Mouse (Mus musculus): ENCODE data around the gene 1110008L16Rik. TPM values are rescaled to one million over a fixed set of nuclear protein-coding genes. Genes with fewer than 3 reads are reported as not detected.

The 1110008L16Rik gene
- polyA plus RNA-seq, 1 experiment from 2014 or later, result 15.0 TPM

GRCm38 (mm10) chr12:55420220-55420619 lies 120.8 kb downstream of the 1110008L16Rik start:
- ATAC-seq (replicated peaks; ENCODE audit: low FRiP score, low read depth), result no peak

GRCm38 (mm10) chr12:55422057-55422456 lies 122.7 kb downstream of the 1110008L16Rik start:
- Histone ChIP-seq H3K4me3 (replicated peaks; ENCODE audit: low read depth, low read length) (no peak overlapping the region), H3K4me1 (replicated peaks; ENCODE audit: insufficient read depth, low read length) (no peaks in the 10 kb centered on the region), H3K36me3 (ENCODE audit: insufficient read depth, low read length) (peaks cover 21% of the 10 kb centered on the region; the same call in 1 of the 2 replicates), H3K9me3 (replicated peaks; ENCODE audit: low read length) (no peaks in the 10 kb centered on the region), H3K27ac (no peak overlapping the region), H3K27me3 (ENCODE audit: insufficient read depth, low read length) (no peaks in the 10 kb centered on the region), H3K4me2 (ENCODE audit: low read length) (no peak overlapping the region), H3K9ac (ENCODE audit: low read depth, low read length) (no peak overlapping the region)
- 28% methylated on average over 3 of the region's 3 CpGs for WGBS
- no peak for ATAC-seq (replicated peaks; ENCODE audit: low FRiP score, low read depth)
- DNase-seq (ENCODE audit: low spot score), result no peak
- no peak for TF ChIP-seq CTCF (IDR thresholded peaks at IDR 0.05; ENCODE audit: low read depth)

More at GRCm38 (mm10) chr12:55420220-55420619, 120.8 kb downstream of the 1110008L16Rik start:
- no peak overlapping the region for H3K27ac ChIP-seq
- peaks cover 36% of the 10 kb centered on the region for H3K36me3 ChIP-seq (ENCODE audit: insufficient read depth, low read length)
- H3K4me2 ChIP-seq (ENCODE audit: low read length), result no peak overlapping the region
- no peaks in the 10 kb centered on the region for H3K4me1 ChIP-seq (replicated peaks; ENCODE audit: insufficient read depth, low read length)
- no peak for DNase-seq (ENCODE audit: low spot score)
- H3K9me3 ChIP-seq (replicated peaks; ENCODE audit: low read length), result no peaks in the 10 kb centered on the region
- H3K9ac ChIP-seq (ENCODE audit: low read depth, low read length), result no peak overlapping the region
- no peak overlapping the region for H3K4me3 ChIP-seq (replicated peaks; ENCODE audit: low read depth, low read length)
- TF ChIP-seq CTCF (IDR thresholded peaks at IDR 0.05; ENCODE audit: low read depth), result no peak
- H3K27me3 ChIP-seq (ENCODE audit: insufficient read depth, low read length), result no peaks in the 10 kb centered on the region
- 92% methylated on average over 24 of the region's 24 CpGs for WGBS

- no peaks in the 10 kb centered on the region for H3K9me3 ChIP-seq (replicated peaks; ENCODE audit: low read length)
- H3K27me3 ChIP-seq (ENCODE audit: insufficient read depth, low read length), result no peaks in the 10 kb centered on the region
- no peak for TF ChIP-seq CTCF (IDR thresholded peaks at IDR 0.05; ENCODE audit: low read depth)
- no peaks in the 10 kb centered on the region for H3K36me3 ChIP-seq (ENCODE audit: insufficient read depth, low read length)
- no peak overlapping the region for H3K27ac ChIP-seq
- H3K4me2 ChIP-seq (ENCODE audit: low read length), result no peak overlapping the region
- no peak for DNase-seq (ENCODE audit: low spot score)
- no peak overlapping the region for H3K9ac ChIP-seq (ENCODE audit: low read depth, low read length)
- H3K4me3 ChIP-seq (replicated peaks; ENCODE audit: low read depth, low read length), result no peak overlapping the region
- no peaks in the 10 kb centered on the region for H3K4me1 ChIP-seq (replicated peaks; ENCODE audit: insufficient read depth, low read length)
- 88% methylated on average over 7 of the region's 7 CpGs for WGBS
- ATAC-seq (replicated peaks; ENCODE audit: low FRiP score, low read depth), result no peak
Measured at GRCm38 (mm10) chr12:55426300-55426699, 126.9 kb downstream of the 1110008L16Rik start.

- DNase-seq (ENCODE audit: low spot score), result no peak
- Histone ChIP-seq H3K27me3 (ENCODE audit: insufficient read depth, low read length) (no peaks in the 10 kb centered on the region), H3K9ac (ENCODE audit: low read depth, low read length) (no peak overlapping the region), H3K4me3 (replicated peaks; ENCODE audit: low read depth, low read length) (no peak overlapping the region), H3K4me2 (ENCODE audit: low read length) (no peak overlapping the region), H3K36me3 (ENCODE audit: insufficient read depth, low read length) (no peaks in the 10 kb centered on the region), H3K27ac (no peak overlapping the region), H3K9me3 (replicated peaks; ENCODE audit: low read length) (no peaks in the 10 kb centered on the region), H3K4me1 (replicated peaks; ENCODE audit: insufficient read depth, low read length) (no peaks in the 10 kb centered on the region)
- no peak for TF ChIP-seq CTCF (IDR thresholded peaks at IDR 0.05; ENCODE audit: low read depth)
- WGBS, result 83% methylated on average over 8 of the region's 8 CpGs
- no peak for ATAC-seq (replicated peaks; ENCODE audit: low FRiP score, low read depth)
Measured at GRCm38 (mm10) chr12:55429201-55429600, 129.8 kb downstream of the 1110008L16Rik start.

GRCm38 (mm10) chr12:55429956-55430355 lies 130.6 kb downstream of the 1110008L16Rik start:
- WGBS, result 84% methylated on average over 4 of the region's 4 CpGs
- no peak for TF ChIP-seq CTCF (IDR thresholded peaks at IDR 0.05; ENCODE audit: low read depth)
- H3K4me3 ChIP-seq (replicated peaks; ENCODE audit: low read depth, low read length), result no peak overlapping the region
- no peak overlapping the region for H3K27ac ChIP-seq
- no peak overlapping the region for H3K9ac ChIP-seq (ENCODE audit: low read depth, low read length)
- H3K4me2 ChIP-seq (ENCODE audit: low read length), result no peak overlapping the region
- DNase-seq (ENCODE audit: low spot score), result no peak
- no peaks in the 10 kb centered on the region for H3K9me3 ChIP-seq (replicated peaks; ENCODE audit: low read length)
- no peaks in the 10 kb centered on the region for H3K36me3 ChIP-seq (ENCODE audit: insufficient read depth, low read length)
- H3K27me3 ChIP-seq (ENCODE audit: insufficient read depth, low read length), result no peaks in the 10 kb centered on the region
- no peaks in the 10 kb centered on the region for H3K4me1 ChIP-seq (replicated peaks; ENCODE audit: insufficient read depth, low read length)
- no peak for ATAC-seq (replicated peaks; ENCODE audit: low FRiP score, low read depth)

Other genes starting within 250 kb of the 1110008L16Rik start
- gene 2700097O09Rik, start 219.5 kb upstream of the 1110008L16Rik start, polyA plus RNA-seq (2015; fragmentation: Nextera tagmentation; extraction: Ambion mirVana), result 19.9 and 21.0 TPM in 2 replicates
- gene Srp54a, start 219.3 kb upstream of the 1110008L16Rik start, polyA plus RNA-seq (2015; fragmentation: Nextera tagmentation; extraction: Ambion mirVana), result 137 and 157 TPM in 2 replicates
- 17.1 and 20.5 TPM in 2 replicates for gene Fam177a, start 175.1 kb upstream of the 1110008L16Rik start, polyA plus RNA-seq (2015; fragmentation: Nextera tagmentation; extraction: Ambion mirVana)
- gene Srp54b, start 144.5 kb upstream of the 1110008L16Rik start, polyA plus RNA-seq (2015; fragmentation: Nextera tagmentation; extraction: Ambion mirVana), result 50.0 and 54.3 TPM in 2 replicates
- gene 1700047I17Rik2, start 100.0 kb upstream of the 1110008L16Rik start, polyA plus RNA-seq (2015; fragmentation: Nextera tagmentation; extraction: Ambion mirVana), result 0.08 TPM in 1 of 2 replicates, not detected in the other
- gene Srp54c, start 69.4 kb upstream of the 1110008L16Rik start, polyA plus RNA-seq (2015; fragmentation: Nextera tagmentation; extraction: Ambion mirVana), result 70.8 and 77.8 TPM in 2 replicates
- gene Ppp2r3c, start 3.4 kb downstream of the 1110008L16Rik start, polyA plus RNA-seq (2015; fragmentation: Nextera tagmentation; extraction: Ambion mirVana), result 12.9 TPM in 2 replicates
- gene Psma6, start 84.6 kb downstream of the 1110008L16Rik start, polyA plus RNA-seq (2015; fragmentation: Nextera tagmentation; extraction: Ambion mirVana), result 415 and 419 TPM in 2 replicates
- gene Nfkbia, start 193.1 kb downstream of the 1110008L16Rik start, polyA plus RNA-seq (2015; fragmentation: Nextera tagmentation; extraction: Ambion mirVana), result 73.1 and 82.7 TPM in 2 replicates

Measured in kidney, postnatal 0 days (tissue).